Mouse (Mus musculus): ENCODE data around the gene Klhl5. TPM values are rescaled to one million over a fixed set of nuclear protein-coding genes. Genes with fewer than 3 reads are reported as not detected.
A peak's percentile ranks its signal among the peaks of the same experiment; 100 is the strongest.
"Not testable (repeated sequence)": the region's sequence is repeated elsewhere in the genome, so short reads cannot be mapped to it uniquely, and the experiment has no call there.

The Klhl5 gene
- polyA plus RNA-seq, 1 experiment = 36.0 TPM

GRCm38 (mm10) chr5:65100002-65100401 is 7.3 kb upstream of the Klhl5 start:
- Histone ChIP-seq H3K27ac (ENCODE audit: insufficient read depth, low read length) (no peak overlapping the region), H3K4me3 (replicated peaks; ENCODE audit: insufficient read depth, low read depth, low read length) (no peak overlapping the region), H3K4me1 (ENCODE audit: control insufficient read depth, insufficient read depth, low read length) (no peaks in the 10 kb centered on the region), H3K27me3 (ENCODE audit: control insufficient read depth, insufficient read depth, low read length) (no peaks in the 10 kb centered on the region)
- no peak for DNase-seq
- WGBS = 67% methylated on average over 11 of the region's 11 CpGs
- TF ChIP-seq CTCF (IDR thresholded peaks at IDR 0.05; ENCODE audit: borderline replicate concordance, insufficient read depth, low read depth, low read length) (no peak), POLR2A (IDR thresholded peaks at IDR 0.05; ENCODE audit: borderline replicate concordance, insufficient read depth, low read length) (no peak)

- TF ChIP-seq CTCF (IDR thresholded peaks at IDR 0.05; ENCODE audit: borderline replicate concordance, insufficient read depth, low read depth, low read length) = no peak
- no peak for TF ChIP-seq POLR2A (IDR thresholded peaks at IDR 0.05; ENCODE audit: borderline replicate concordance, insufficient read depth, low read length)
- WGBS = 90% methylated on average over 5 of the region's 5 CpGs
These were observed 6.1 kb upstream of the Klhl5 start for GRCm38 (mm10) chr5:65101209-65101608.

GRCm38 (mm10) chr5:65101621-65102020 is 5.7 kb upstream of the Klhl5 start:
- Histone ChIP-seq H3K27me3 (ENCODE audit: control insufficient read depth, insufficient read depth, low read length) (no peaks in the 10 kb centered on the region), H3K27ac (ENCODE audit: insufficient read depth, low read length) (no peak overlapping the region), H3K4me3 (replicated peaks; ENCODE audit: insufficient read depth, low read depth, low read length) (no peak overlapping the region), H3K4me1 (ENCODE audit: control insufficient read depth, insufficient read depth, low read length) (no peaks in the 10 kb centered on the region)
- DNase-seq = no peak
- WGBS = 95% methylated on average over 6 of the region's 6 CpGs
- TF ChIP-seq CTCF (IDR thresholded peaks at IDR 0.05; ENCODE audit: borderline replicate concordance, insufficient read depth, low read depth, low read length) (no peak), POLR2A (IDR thresholded peaks at IDR 0.05; ENCODE audit: borderline replicate concordance, insufficient read depth, low read length) (no peak)

More at GRCm38 (mm10) chr5:65101209-65101608, 6.1 kb upstream of the Klhl5 start:
- no peak overlapping the region for H3K4me3 ChIP-seq (replicated peaks; ENCODE audit: insufficient read depth, low read depth, low read length)
- no peak overlapping the region for H3K27ac ChIP-seq (ENCODE audit: insufficient read depth, low read length)
- no peak for DNase-seq
- no peaks in the 10 kb centered on the region for H3K27me3 ChIP-seq (ENCODE audit: control insufficient read depth, insufficient read depth, low read length)
- no peaks in the 10 kb centered on the region for H3K4me1 ChIP-seq (ENCODE audit: control insufficient read depth, insufficient read depth, low read length)

GRCm38 (mm10) chr5:65102026-65102640 is 5.2 kb upstream of the Klhl5 start:
- 90% methylated on average over 3 of the region's 3 CpGs for WGBS

GRCm38 (mm10) chr5:65102641-65103042 is 4.7 kb upstream of the Klhl5 start:
- 51% methylated on average over 10 of the region's 10 CpGs for WGBS
- H3K27me3 ChIP-seq (ENCODE audit: control insufficient read depth, insufficient read depth, low read length) = no peaks in the 10 kb centered on the region
- no peak for DNase-seq
- H3K4me1 ChIP-seq (ENCODE audit: control insufficient read depth, insufficient read depth, low read length) = no peaks in the 10 kb centered on the region
- TF ChIP-seq CTCF (IDR thresholded peaks at IDR 0.05; ENCODE audit: borderline replicate concordance, insufficient read depth, low read depth, low read length) (no peak), POLR2A (IDR thresholded peaks at IDR 0.05; ENCODE audit: borderline replicate concordance, insufficient read depth, low read length) (no peak)
- no peak overlapping the region for H3K27ac ChIP-seq (ENCODE audit: insufficient read depth, low read length)
- no peak overlapping the region for H3K4me3 ChIP-seq (replicated peaks; ENCODE audit: insufficient read depth, low read depth, low read length)

More at GRCm38 (mm10) chr5:65102026-65102640, 5.2 kb upstream of the Klhl5 start:
- Histone ChIP-seq H3K4me1 (ENCODE audit: control insufficient read depth, insufficient read depth, low read length) (no peaks in the 10 kb centered on the region), H3K27ac (ENCODE audit: insufficient read depth, low read length) (no peak overlapping the region), H3K4me3 (replicated peaks; ENCODE audit: insufficient read depth, low read depth, low read length) (no peak overlapping the region), H3K27me3 (ENCODE audit: control insufficient read depth, insufficient read depth, low read length) (no peaks in the 10 kb centered on the region)
- TF ChIP-seq POLR2A (IDR thresholded peaks at IDR 0.05; ENCODE audit: borderline replicate concordance, insufficient read depth, low read length) (no peak), CTCF (IDR thresholded peaks at IDR 0.05; ENCODE audit: borderline replicate concordance, insufficient read depth, low read depth, low read length) (no peak)
- DNase-seq = no peak

- Histone ChIP-seq H3K4me3 (replicated peaks; ENCODE audit: insufficient read depth, low read depth, low read length) (peak overlapping the region; percentile 84), H3K4me1 (ENCODE audit: control insufficient read depth, insufficient read depth, low read length) (no peaks in the 10 kb centered on the region), H3K27me3 (ENCODE audit: control insufficient read depth, insufficient read depth, low read length) (no peaks in the 10 kb centered on the region), H3K27ac (ENCODE audit: insufficient read depth, low read length) (no peak overlapping the region)
- WGBS = 9% methylated on average over 32 of the region's 42 CpGs
- no peak for TF ChIP-seq CTCF (IDR thresholded peaks at IDR 0.05; ENCODE audit: borderline replicate concordance, insufficient read depth, low read depth, low read length)
- TF ChIP-seq POLR2A (IDR thresholded peaks at IDR 0.05; ENCODE audit: borderline replicate concordance, insufficient read depth, low read length) = no peak
- DNase-seq = peak; percentile 4 to 24
These were observed 564 bp downstream of the Klhl5 start for GRCm38 (mm10) chr5:65107773-65108432.

GRCm38 (mm10) chr5:65112225-65112624 is 4.9 kb downstream of the Klhl5 start:
- not testable (repeated sequence) for H3K27me3 ChIP-seq (ENCODE audit: control insufficient read depth, insufficient read depth, low read length); DNase-seq; H3K27ac ChIP-seq (ENCODE audit: insufficient read depth, low read length); H3K4me3 ChIP-seq (replicated peaks; ENCODE audit: insufficient read depth, low read depth, low read length); H3K4me1 ChIP-seq (ENCODE audit: control insufficient read depth, insufficient read depth, low read length)
- WGBS = 86% methylated on average over 3 of the region's 3 CpGs

- DNase-seq = no peak
- Histone ChIP-seq H3K27ac (ENCODE audit: insufficient read depth, low read length) (peak overlapping the region; percentile 21; the same call in 1 of the 2 replicates), H3K4me1 (ENCODE audit: control insufficient read depth, insufficient read depth, low read length) (no peaks in the 10 kb centered on the region), H3K4me3 (replicated peaks; ENCODE audit: insufficient read depth, low read depth, low read length) (no peak overlapping the region), H3K27me3 (ENCODE audit: control insufficient read depth, insufficient read depth, low read length) (no peaks in the 10 kb centered on the region)
- TF ChIP-seq POLR2A (IDR thresholded peaks at IDR 0.05; ENCODE audit: borderline replicate concordance, insufficient read depth, low read length) (no peak), CTCF (IDR thresholded peaks at IDR 0.05; ENCODE audit: borderline replicate concordance, insufficient read depth, low read depth, low read length) (no peak)
- 94% methylated on average over 6 of the region's 6 CpGs for WGBS
These were observed 6.0 kb downstream of the Klhl5 start for GRCm38 (mm10) chr5:65113323-65113722.

Measured in cerebellum, adult 2 months (tissue).